Mouse (Mus musculus) liver, embryonic 16.5 days (tissue): ENCODE measurements at regions not wholly inside any gene's neighbourhood (a gene's known extent, or its start where the extent isn't known, plus 50 kb on each side); places are given as distances from the start of the nearest gene placed in this dataset.

Experiments used
- ATAC-seq: fragments of 200-750 bp; cut with Nextera tagmentation; 2 replicates; pipeline ENCODE4 v1.8.0; 2017; ENCODE audit warnings: low read depth, mild to moderate bottlenecking, moderate number of reproducible peaks, moderate library complexity
- H3K27ac ChIP-seq: fragments of 300-500 bp; sonication (generic); 2 replicates; pipeline ENCODE4 v1.5.1; 2014; ENCODE audit warnings: mild to moderate bottlenecking, low read length
- H3K27me3 ChIP-seq: fragments of 300-500 bp; sonication (generic); 2 replicates; pipeline ENCODE4 v1.6.1; 2014; ENCODE audit warnings: low read depth, low read length, mixed read lengths; ENCODE audit not compliant: control insufficient read depth, insufficient read depth
- H3K36me3 ChIP-seq: fragments of 300-500 bp; sonication (generic); 2 replicates; pipeline ENCODE4 v1.6.1; 2014; ENCODE audit warnings: mild to moderate bottlenecking; ENCODE audit not compliant: control insufficient read depth, insufficient read depth
- H3K4me1 ChIP-seq: fragments of 300-500 bp; sonication (generic); 2 replicates; pipeline ENCODE4 v1.6.1; 2014; ENCODE audit warnings: low read depth, low read length, mixed read lengths; ENCODE audit not compliant: control insufficient read depth
- H3K4me2 ChIP-seq: fragments of 300-500 bp; sonication (generic); 2 replicates; pipeline ENCODE4 v1.6.1; 2014; ENCODE audit warnings: low read depth, low read length, mixed read lengths
- H3K4me3 ChIP-seq: fragments of 300-500 bp; sonication (generic); 2 replicates; pipeline ENCODE4 v1.5.1; 2014; ENCODE audit warnings: low read depth, mild to moderate bottlenecking, low read length
- H3K9ac ChIP-seq: fragments of 300-500 bp; sonication (generic); 2 replicates; pipeline ENCODE4 v1.6.1; 2014; ENCODE audit warnings: low read depth, low read length
- H3K9me3 ChIP-seq: fragments of 300-500 bp; sonication (generic); replicated peaks from 2 replicates; pipeline ENCODE4 v1.6.1; 2016; ENCODE audit warnings: low read length; ENCODE audit not compliant: control insufficient read depth
- WGBS: fragments of 180-500 bp; shearing (Covaris S2); extraction: QIAGEN DNeasy Blood & Tissue Kit; methylation state at CpG from one replicate; pipeline ENCODE4 v1.1.7; 2014; ENCODE audit not compliant: insufficient replicate concordance; 5-methylcytosine and 5-hydroxymethylcytosine counted together

DNA sequence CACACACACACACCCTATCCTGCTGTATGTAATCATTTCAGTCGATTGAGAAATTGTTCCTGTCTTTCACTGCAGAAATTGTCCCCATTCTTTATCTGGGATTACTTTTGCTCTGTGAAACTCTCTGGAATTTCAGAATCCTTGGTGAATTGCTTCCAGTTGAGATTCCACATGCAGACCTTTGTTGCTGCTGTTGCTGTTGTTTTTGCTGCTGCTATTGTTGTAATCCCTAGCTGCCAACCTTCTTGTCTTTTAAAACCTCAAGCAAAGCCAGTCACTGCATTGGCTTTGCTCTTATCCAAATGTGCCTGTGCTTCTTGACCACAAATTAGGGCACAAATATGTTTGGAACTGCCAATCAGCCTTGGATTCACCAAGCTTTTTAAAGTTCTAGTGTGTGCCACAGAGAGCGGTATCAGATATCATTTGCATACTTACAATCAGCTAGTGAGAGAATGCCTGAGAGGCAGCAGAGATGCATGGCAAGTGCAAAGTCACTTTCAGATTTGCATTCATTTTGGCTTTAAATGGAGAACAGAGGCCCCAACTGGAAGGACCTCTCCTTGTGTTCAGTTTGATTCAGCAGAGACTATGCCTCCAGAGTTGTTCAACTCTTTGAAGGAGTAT lies 1187.0 kb upstream of the Map3k7 start:
- ATAC-seq, result no peak
- Histone ChIP-seq H3K36me3 (no peaks in the 10 kb centered on the region), H3K4me2 (no peak overlapping the region), H3K27ac (no peak overlapping the region), H3K4me3 (no peak overlapping the region), H3K9ac (no peak overlapping the region), H3K9me3 (no peaks in the 10 kb centered on the region), H3K27me3 (no peaks in the 10 kb centered on the region), H3K4me1 (no peaks in the 10 kb centered on the region)
- 57% methylated on average over 2 of the region's 2 CpGs for WGBS

DNA sequence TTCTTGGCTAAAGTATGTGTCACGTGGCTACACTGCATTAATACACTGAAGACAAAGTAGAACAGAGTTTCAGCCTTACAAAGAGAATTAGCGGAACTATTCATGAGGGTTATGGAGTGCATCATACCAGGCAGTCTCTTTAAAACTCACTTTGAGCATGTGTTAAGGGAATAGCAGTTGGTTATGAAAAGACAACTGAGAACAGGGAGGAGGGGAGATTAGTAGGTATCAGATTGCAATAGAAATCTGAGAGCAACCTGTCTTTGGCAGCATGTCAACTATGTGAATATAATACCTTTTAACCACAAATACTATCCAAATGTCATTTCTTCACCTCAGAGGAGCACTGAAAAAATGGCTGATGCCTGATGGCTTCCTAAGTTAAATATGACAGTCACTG lies 1182.2 kb upstream of the Map3k7 start:
- 54% methylated on average over 2 of the region's 2 CpGs for WGBS
- ATAC-seq, result no peak
- no peak overlapping the region for H3K27ac ChIP-seq
- no peak overlapping the region for H3K4me3 ChIP-seq
- no peak overlapping the region for H3K4me2 ChIP-seq
- H3K9me3 ChIP-seq, result no peaks in the 10 kb centered on the region
- no peaks in the 10 kb centered on the region for H3K4me1 ChIP-seq
- no peaks in the 10 kb centered on the region for H3K36me3 ChIP-seq
- no peaks in the 10 kb centered on the region for H3K27me3 ChIP-seq
- no peak overlapping the region for H3K9ac ChIP-seq

DNA sequence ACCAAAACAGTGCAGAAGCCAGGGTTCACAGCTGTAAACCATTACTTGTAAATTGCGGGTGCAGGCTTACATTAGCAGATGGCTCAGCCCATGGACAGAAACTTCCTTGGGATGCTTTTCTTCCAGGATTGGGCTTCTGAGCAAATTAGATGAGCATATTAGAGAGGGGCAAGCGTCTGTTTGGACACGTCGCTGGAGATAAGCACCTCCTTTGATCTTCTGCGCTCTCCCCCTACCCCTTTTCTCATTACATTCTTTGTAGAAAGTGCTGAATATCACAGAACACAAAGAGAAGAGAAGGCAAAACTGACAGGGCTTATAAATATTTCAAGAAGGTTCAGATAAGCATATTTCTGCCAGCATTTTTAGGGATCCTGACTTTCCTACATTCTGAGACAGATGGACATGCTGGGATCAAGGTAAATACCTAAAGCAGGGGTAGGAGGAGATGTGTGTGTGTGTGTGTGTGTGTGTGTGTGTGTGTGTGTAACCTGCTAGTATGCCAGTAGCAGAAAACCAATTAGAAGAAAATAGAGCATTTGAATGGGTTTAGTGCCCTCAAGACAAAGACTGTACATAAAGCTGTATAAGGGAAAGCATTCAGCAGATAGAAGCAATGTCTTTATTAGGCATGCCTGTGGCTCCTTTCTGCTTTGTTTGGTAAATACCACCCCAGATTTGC lies 1173.8 kb upstream of the Map3k7 start:
- H3K27me3 ChIP-seq, result no peaks in the 10 kb centered on the region
- H3K4me1 ChIP-seq, result no peaks in the 10 kb centered on the region
- H3K4me3 ChIP-seq, result no peak overlapping the region
- no peak overlapping the region for H3K27ac ChIP-seq
- no peaks in the 10 kb centered on the region for H3K36me3 ChIP-seq
- no peak overlapping the region for H3K9ac ChIP-seq
- H3K4me2 ChIP-seq, result no peak overlapping the region
- H3K9me3 ChIP-seq, result no peaks in the 10 kb centered on the region
- WGBS, result 60% methylated on average over 5 of the region's 5 CpGs
- ATAC-seq, result no peak

DNA sequence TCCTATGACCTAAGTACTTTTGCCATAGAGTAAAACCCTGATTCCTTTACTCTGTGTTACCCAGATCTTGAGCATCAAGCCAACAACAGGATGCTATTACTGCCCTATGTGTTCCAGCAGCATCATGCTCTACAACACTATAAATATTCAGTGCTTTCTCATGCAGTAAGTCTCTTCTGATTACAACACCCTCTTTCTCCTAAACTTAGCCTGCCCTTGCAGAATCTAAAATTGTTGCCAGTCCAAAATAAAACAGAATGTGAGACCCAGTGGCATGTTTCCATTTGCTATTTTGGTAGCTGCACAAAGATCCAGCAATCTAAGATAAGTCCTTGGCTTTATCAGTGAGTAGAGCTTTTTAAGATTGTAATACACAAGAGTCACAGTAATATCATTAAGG lies 1154.1 kb upstream of the Map3k7 start:
- no peak for ATAC-seq
- no peaks in the 10 kb centered on the region for H3K9me3 ChIP-seq
- no peak overlapping the region for H3K4me3 ChIP-seq
- no peak overlapping the region for H3K4me2 ChIP-seq
- H3K4me1 ChIP-seq, result no peaks in the 10 kb centered on the region
- no peak overlapping the region for H3K9ac ChIP-seq
- no peak overlapping the region for H3K27ac ChIP-seq
- H3K36me3 ChIP-seq, result no peaks in the 10 kb centered on the region
- H3K27me3 ChIP-seq, result no peaks in the 10 kb centered on the region

DNA sequence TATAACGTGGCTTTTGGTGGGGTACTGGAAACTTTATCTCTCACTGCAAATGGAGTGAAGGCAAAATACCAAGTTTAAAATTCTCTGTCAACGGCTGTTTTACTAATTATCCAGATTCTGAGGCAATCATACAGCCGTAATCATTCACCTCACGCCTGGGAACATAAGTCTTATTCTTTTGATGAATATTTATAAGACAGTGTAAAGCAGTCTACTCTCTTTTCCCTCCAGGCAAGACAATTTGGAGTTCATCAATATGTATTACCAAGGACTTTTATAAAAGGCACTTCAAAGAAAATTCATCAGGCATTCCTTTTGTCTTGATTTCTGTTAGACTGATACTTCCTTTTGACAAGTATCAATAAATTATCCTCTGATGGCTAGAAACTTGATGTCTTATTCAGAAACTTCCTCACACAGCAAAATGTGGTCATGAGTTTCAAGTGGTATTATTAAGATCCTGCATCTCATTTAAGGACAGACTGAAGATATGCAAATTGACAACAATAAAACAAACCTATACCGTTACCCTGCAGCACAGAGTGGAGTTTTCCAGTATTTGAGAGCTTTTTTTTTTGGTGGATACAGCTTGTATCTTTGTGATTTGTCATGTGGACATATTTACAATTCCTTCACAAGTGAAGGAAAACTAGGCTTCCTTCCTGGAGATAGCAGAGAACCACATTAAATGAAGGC lies 1108.4 kb upstream of the Map3k7 start:
- H3K4me2 ChIP-seq, result no peak overlapping the region
- 49% methylated on average over 5 of the region's 5 CpGs for WGBS
- no peak overlapping the region for H3K27ac ChIP-seq
- H3K27me3 ChIP-seq, result no peaks in the 10 kb centered on the region
- no peak overlapping the region for H3K4me3 ChIP-seq
- ATAC-seq, result no peak
- no peak overlapping the region for H3K9ac ChIP-seq
- H3K9me3 ChIP-seq, result no peaks in the 10 kb centered on the region
- H3K4me1 ChIP-seq, result no peaks in the 10 kb centered on the region
- no peaks in the 10 kb centered on the region for H3K36me3 ChIP-seq

DNA sequence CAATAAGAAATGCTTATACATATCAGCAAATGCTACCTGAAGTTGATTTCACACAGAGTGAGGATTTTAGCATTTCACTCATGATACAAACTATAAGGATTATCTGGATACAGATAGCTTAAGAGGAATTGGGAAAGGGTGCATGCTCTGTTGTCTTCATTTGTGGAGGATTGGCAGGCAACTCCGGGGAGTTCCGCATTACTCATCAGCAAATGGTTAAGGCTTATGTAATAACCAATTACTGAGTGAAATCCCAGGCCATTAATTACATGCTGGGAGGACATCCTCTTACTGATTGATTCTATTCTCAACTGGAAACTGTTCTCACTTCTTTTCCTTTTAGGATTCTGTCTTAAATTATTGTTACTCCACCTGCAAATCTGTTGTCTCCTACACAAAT lies 1058.9 kb upstream of the Map3k7 start:
- Histone ChIP-seq H3K36me3 (no peaks in the 10 kb centered on the region), H3K4me1 (no peaks in the 10 kb centered on the region), H3K9ac (no peak overlapping the region), H3K9me3 (no peaks in the 10 kb centered on the region), H3K4me2 (no peak overlapping the region), H3K4me3 (no peak overlapping the region), H3K27me3 (no peaks in the 10 kb centered on the region), H3K27ac (no peak overlapping the region)
- WGBS, result 66% methylated on average over 2 of the region's 2 CpGs
- ATAC-seq, result no peak

DNA sequence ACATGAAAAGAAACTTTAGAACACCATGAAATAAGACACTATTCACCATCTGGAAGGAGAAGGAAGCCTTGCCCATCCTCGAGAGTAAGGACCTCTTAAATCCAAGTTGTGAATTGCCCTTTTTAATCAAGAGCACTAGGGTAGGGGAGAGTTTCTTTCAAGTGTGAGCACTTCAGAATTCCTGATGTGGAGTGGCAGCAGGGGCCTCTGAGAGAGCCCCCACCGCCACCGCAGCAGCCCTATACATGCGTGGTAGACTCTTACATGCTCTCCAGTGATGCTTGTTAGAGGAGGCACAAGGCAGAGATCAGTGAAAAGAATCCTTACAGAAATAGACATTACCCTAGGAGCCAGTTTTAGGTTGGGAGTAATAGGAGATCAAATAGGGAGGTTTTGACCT lies 1041.0 kb upstream of the Map3k7 start:
- 79% methylated on average over 4 of the region's 4 CpGs for WGBS
- Histone ChIP-seq H3K27me3 (no peaks in the 10 kb centered on the region), H3K9me3 (no peaks in the 10 kb centered on the region), H3K27ac (no peak overlapping the region), H3K4me2 (no peak overlapping the region), H3K4me3 (no peak overlapping the region), H3K36me3 (no peaks in the 10 kb centered on the region), H3K9ac (no peak overlapping the region), H3K4me1 (no peaks in the 10 kb centered on the region)
- no peak for ATAC-seq

DNA sequence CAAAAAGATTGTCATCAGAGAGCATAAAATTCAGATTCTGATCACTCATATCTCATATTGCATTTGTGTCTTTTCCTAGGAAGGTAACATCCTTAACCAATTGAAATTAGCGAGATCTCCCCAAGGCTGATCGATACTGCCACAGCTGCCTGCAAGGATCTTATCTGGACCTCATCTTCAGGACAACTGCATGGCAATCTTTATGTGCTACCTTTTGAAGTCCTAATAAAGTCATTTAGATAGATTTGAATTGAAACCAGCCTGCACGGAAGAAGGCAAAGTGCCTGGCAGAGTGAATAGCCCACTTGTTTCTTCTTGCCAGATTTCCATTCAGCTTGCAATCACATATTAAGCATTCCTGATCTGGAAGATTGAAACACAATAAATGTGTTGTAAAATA lies 1031.5 kb upstream of the Map3k7 start:
- Histone ChIP-seq H3K9ac (no peak overlapping the region), H3K9me3 (no peaks in the 10 kb centered on the region), H3K4me2 (no peak overlapping the region), H3K4me3 (no peak overlapping the region), H3K36me3 (no peaks in the 10 kb centered on the region), H3K27ac (no peak overlapping the region), H3K4me1 (no peaks in the 10 kb centered on the region), H3K27me3 (no peaks in the 10 kb centered on the region)
- ATAC-seq, result no peak
- whole genome bisulfite sequencing, result 48% methylated on average over 3 of the region's 3 CpGs
